Mouse (Mus musculus) regulatory T cell (primary cell): Measurements from ENCODE around the gene Prpf40a.

Experiments used
- in situ Hi-C: fragments of 300-600 bp; cut with MboI, MseI; formaldehyde crosslinking; loops from one replicate; pipeline ENCODE4 v1.15.1; 2025; ENCODE audit warnings: high pct_unique_total_duplicates

Prpf40a gene

GRCm38 (mm10) chr2:53106056-53106455, 85.0 kb downstream of the Prpf40a start:
- in situ Hi-C loops, result no loop called here

- in situ Hi-C loops, result no loop called here
These were observed 85.7 kb downstream of the Prpf40a start for GRCm38 (mm10) chr2:53105408-53105807.

- in situ Hi-C loops, result no loop called here
These were observed 88.2 kb downstream of the Prpf40a start for GRCm38 (mm10) chr2:53102901-53103300.

- in situ Hi-C loops, result no loop called here
These were observed 89.0 kb downstream of the Prpf40a start for GRCm38 (mm10) chr2:53101885-53102740.

- in situ Hi-C loops, result no loop called here
These were observed 91.0 kb downstream of the Prpf40a start for GRCm38 (mm10) chr2:53100093-53100492.

- in situ Hi-C loops, result no loop called here
These were observed 95.6 kb downstream of the Prpf40a start for GRCm38 (mm10) chr2:53095489-53095888.

- in situ Hi-C loops, result no loop called here
These were observed 96.1 kb downstream of the Prpf40a start for GRCm38 (mm10) chr2:53095031-53095430.

GRCm38 (mm10) chr2:53088744-53089143, 102.3 kb downstream of the Prpf40a start:
- in situ Hi-C loops, result loop anchor here (5.0 kb wide), 1 partner anchor 321 kb away; no protein-coding TSS in a partner anchor

GRCm38 (mm10) chr2:53085617-53086202, 105.4 kb downstream of the Prpf40a start:
- in situ Hi-C loops, result loop anchor here (5.0 kb wide), 1 partner anchor 318 kb away; no protein-coding TSS in a partner anchor
